Mouse (Mus musculus) bone marrow macrophage, adult 2 months (primary cell): Measurements from ENCODE around the gene Dpm3. TPM values are rescaled to one million over a fixed set of nuclear protein-coding genes. Genes with fewer than 3 reads are reported as not detected.

ENCODE experiments used
- H3K27ac ChIP-seq: 2 replicates; pipeline ENCODE4 v1.5.1; 2012; ENCODE audit warnings: low read depth, low read length; ENCODE audit not compliant: insufficient read depth
- H3K4me1 ChIP-seq: 2 replicates; pipeline ENCODE4 v1.6.1; 2012; ENCODE audit warnings: low read length; ENCODE audit not compliant: control insufficient read depth, insufficient read depth
- H3K4me3 ChIP-seq: 2 replicates; pipeline ENCODE4 v1.5.1; 2012; ENCODE audit warnings: mild to moderate bottlenecking, low read length, moderate library complexity; ENCODE audit not compliant: insufficient read depth
- CTCF ChIP-seq: IDR thresholded peaks from 2 replicates; pipeline ENCODE4 v1.5.1; 2012; ENCODE audit warnings: low read depth, mild to moderate bottlenecking, low read length, moderate library complexity
- POLR2A ChIP-seq: IDR thresholded peaks from 2 replicates; pipeline ENCODE4 v1.6.1; 2012; ENCODE audit warnings: mild to moderate bottlenecking, low read depth, low read length, borderline replicate concordance
- polyA plus RNA-seq: library from polyadenylated mRNA; stranded (reverse); fragments of >200 nt; gene quantifications from 2 replicates; pipeline ENCODE4 v1.2.4, GENCODE M21; 2012; ENCODE audit not compliant: missing spikeins, insufficient read depth, insufficient read length

Gene Dpm3
- polyA plus RNA-seq, 1 experiment, result 62.0 TPM

- no peak overlapping the region for H3K4me3 ChIP-seq
- no peak for TF ChIP-seq POLR2A
- TF ChIP-seq CTCF, result no peak
- peaks cover 28% of the 10 kb centered on the region for H3K4me1 ChIP-seq
- H3K27ac ChIP-seq, result no peak overlapping the region
Observed at GRCm38 (mm10) chr3:89288503-89288928, 29.4 kb downstream of the Dpm3 start.

- peaks cover 35% of the 10 kb centered on the region for H3K4me1 ChIP-seq
- H3K27ac ChIP-seq, result no peak overlapping the region
- no peak overlapping the region for H3K4me3 ChIP-seq
- no peak for TF ChIP-seq CTCF
- no peak for TF ChIP-seq POLR2A
Observed at GRCm38 (mm10) chr3:89291874-89292273, 32.7 kb downstream of the Dpm3 start.

- no peak overlapping the region for H3K27ac ChIP-seq
- TF ChIP-seq POLR2A (no peak), CTCF (no peak)
- H3K4me1 ChIP-seq, result peaks cover 40% of the 10 kb centered on the region
Observed at GRCm38 (mm10) chr3:89292303-89292702, 33.1 kb downstream of the Dpm3 start.

GRCm38 (mm10) chr3:89293247-89293918 is 34.2 kb downstream of the Dpm3 start:
- H3K27ac ChIP-seq, result no peak overlapping the region
- H3K4me1 ChIP-seq, result peaks cover 36% of the 10 kb centered on the region
- no peak for TF ChIP-seq POLR2A
- TF ChIP-seq CTCF, result no peak
- H3K4me3 ChIP-seq, result no peak overlapping the region

More at GRCm38 (mm10) chr3:89292303-89292702, 33.1 kb downstream of the Dpm3 start:
- H3K4me3 ChIP-seq, result no peak overlapping the region

- TF ChIP-seq POLR2A (no peak), CTCF (no peak)
- Histone ChIP-seq H3K4me1 (peaks cover 29% of the 10 kb centered on the region), H3K4me3 (no peak overlapping the region), H3K27ac (no peak overlapping the region)
Observed at GRCm38 (mm10) chr3:89294195-89294594, 35.0 kb downstream of the Dpm3 start.

- no peak for TF ChIP-seq POLR2A
- TF ChIP-seq CTCF, result no peak
- peak overlapping the region; percentile 79 for H3K27ac ChIP-seq
- peaks cover 34% of the 10 kb centered on the region for H3K4me1 ChIP-seq
Observed at GRCm38 (mm10) chr3:89295685-89296230, 36.6 kb downstream of the Dpm3 start.

GRCm38 (mm10) chr3:89296761-89297396 is 37.7 kb downstream of the Dpm3 start:
- Histone ChIP-seq H3K4me1 (peaks cover 34% of the 10 kb centered on the region), H3K27ac (peak overlapping the region; percentile 6; the same call in 1 of the 2 replicates), H3K4me3 (no peak overlapping the region)
- TF ChIP-seq POLR2A (no peak), CTCF (no peak)

More at GRCm38 (mm10) chr3:89295685-89296230, 36.6 kb downstream of the Dpm3 start:
- H3K4me3 ChIP-seq, result no peak overlapping the region

GRCm38 (mm10) chr3:89298908-89299307 is 39.8 kb downstream of the Dpm3 start:
- peaks cover 34% of the 10 kb centered on the region for H3K4me1 ChIP-seq
- no peak for TF ChIP-seq CTCF
- H3K4me3 ChIP-seq, result no peak overlapping the region
- H3K27ac ChIP-seq, result no peak overlapping the region

- Histone ChIP-seq H3K4me1 (peaks cover 34% of the 10 kb centered on the region), H3K27ac (no peak overlapping the region), H3K4me3 (peak overlapping the region; percentile 23; the same call in 1 of the 2 replicates)
- TF ChIP-seq POLR2A, result no peak
- no peak for TF ChIP-seq CTCF
Observed at GRCm38 (mm10) chr3:89299499-89299898, 40.3 kb downstream of the Dpm3 start.

- TF ChIP-seq CTCF (no peak), POLR2A (no peak)
- Histone ChIP-seq H3K4me3 (no peak overlapping the region), H3K27ac (no peak overlapping the region), H3K4me1 (peaks cover 32% of the 10 kb centered on the region)
Observed at GRCm38 (mm10) chr3:89300071-89300470, 40.9 kb downstream of the Dpm3 start.
